Mouse (Mus musculus): ENCODE data around the gene Il16. TPM values are rescaled to one million over a fixed set of nuclear protein-coding genes. Genes with fewer than 3 reads are reported as not detected.
"Not testable (repeated sequence)": the region's sequence is repeated elsewhere in the genome, so short reads cannot be mapped to it uniquely, and the experiment has no call there.

Il16 gene
- polyA plus RNA-seq, 1 experiment, result 0.11 TPM

DNA sequence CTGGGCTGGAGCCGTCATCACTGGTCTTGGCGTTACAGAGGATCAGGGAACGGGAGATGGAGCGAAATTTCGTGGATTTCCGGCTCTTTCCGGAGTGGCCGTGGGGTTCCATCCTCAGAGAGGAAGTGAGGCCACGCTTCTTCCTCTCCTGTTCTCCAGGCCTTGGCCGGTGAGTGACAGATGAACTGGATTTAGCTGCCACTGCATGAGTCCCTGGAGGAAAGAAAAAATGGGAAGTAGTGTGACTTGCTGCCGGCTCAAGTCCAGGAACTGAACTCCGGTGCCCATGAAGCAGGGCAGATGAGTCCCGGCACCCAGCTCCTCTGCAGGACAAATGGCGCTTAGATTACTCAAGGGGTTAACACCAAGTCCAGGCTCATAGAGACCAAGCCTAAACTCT lies 23.0 kb downstream of the Il16 start:
- H3K79me2 ChIP-seq (ENCODE audit: control insufficient read depth, insufficient read depth), result no peaks in the 10 kb centered on the region
- H3K27me3 ChIP-seq (ENCODE audit: control insufficient read depth, insufficient read depth, insufficient read length), result no peaks in the 10 kb centered on the region
- no peak overlapping the region for H3K4me3 ChIP-seq
- no peaks in the 10 kb centered on the region for H3K36me3 ChIP-seq (ENCODE audit: control insufficient read depth, insufficient read depth)
- H3K4me2 ChIP-seq (ENCODE audit: low read depth), result no peak overlapping the region
- no peak overlapping the region for H3ac ChIP-seq (ENCODE audit: control insufficient read depth, insufficient read length)
- TF ChIP-seq CEBPB (IDR thresholded peaks at IDR 0.05; ENCODE audit: insufficient read depth, poor library complexity, severe bottlenecking), result no peak
- TF ChIP-seq MAX (IDR thresholded peaks at IDR 0.05; ENCODE audit: low read depth), result no peak
- no peak for TF ChIP-seq TCF3 (IDR thresholded peaks at IDR 0.05; ENCODE audit: insufficient read length, low read depth)
- no peak for TF ChIP-seq USF1 (IDR thresholded peaks at IDR 0.05; ENCODE audit: low read depth)
- TF ChIP-seq MYOG (IDR thresholded peaks at IDR 0.05; ENCODE audit: control insufficient read depth in 1 of 3, insufficient read depth in 1 of 3, insufficient read length in 2 of 3, low read depth in 2 of 3), result no peak
- no peak for TF ChIP-seq E2F4 (IDR thresholded peaks at IDR 0.05; ENCODE audit: insufficient read depth)
- no peak for TF ChIP-seq TCF12 (IDR thresholded peaks at IDR 0.05; ENCODE audit: insufficient read depth, poor library complexity, severe bottlenecking)
- no peak for TF ChIP-seq MYOD1 (IDR thresholded peaks at IDR 0.05; ENCODE audit: control insufficient read depth in 1 of 3, insufficient read length in 2 of 3, low read depth in 2 of 3)
- no peak for TF ChIP-seq POLR2A (IDR thresholded peaks at IDR 0.05; ENCODE audit: insufficient read length, low read depth)
- no peak for TF ChIP-seq REST (IDR thresholded peaks at IDR 0.05; ENCODE audit: insufficient read depth, insufficient read length)
- no peak for TF ChIP-seq SRF (IDR thresholded peaks at IDR 0.05; ENCODE audit: control insufficient read depth, insufficient read length, low read depth)

GRCm38 (mm10) chr7:83720231-83720630 lies 25.3 kb downstream of the Il16 start:
- Histone ChIP-seq H3K36me3 (ENCODE audit: control insufficient read depth, insufficient read depth) (no peaks in the 10 kb centered on the region), H3K79me2 (ENCODE audit: control insufficient read depth, insufficient read depth) (no peaks in the 10 kb centered on the region), H3K27me3 (ENCODE audit: control insufficient read depth, insufficient read depth, insufficient read length) (no peaks in the 10 kb centered on the region), H3K4me3 (no peak overlapping the region), H3ac (ENCODE audit: control insufficient read depth, insufficient read length) (no peak overlapping the region), H3K4me2 (ENCODE audit: low read depth) (no peak overlapping the region)
- TF ChIP-seq TCF3 (IDR thresholded peaks at IDR 0.05; ENCODE audit: insufficient read length, low read depth) (no peak), REST (IDR thresholded peaks at IDR 0.05; ENCODE audit: insufficient read depth, insufficient read length) (no peak), POLR2A (IDR thresholded peaks at IDR 0.05; ENCODE audit: insufficient read length, low read depth) (no peak), E2F4 (IDR thresholded peaks at IDR 0.05; ENCODE audit: insufficient read depth) (no peak), MYOD1 (IDR thresholded peaks at IDR 0.05; ENCODE audit: control insufficient read depth in 1 of 3, insufficient read length in 2 of 3, low read depth in 2 of 3) (no peak), TCF12 (IDR thresholded peaks at IDR 0.05; ENCODE audit: insufficient read depth, poor library complexity, severe bottlenecking) (no peak), USF1 (IDR thresholded peaks at IDR 0.05; ENCODE audit: low read depth) (no peak), SRF (IDR thresholded peaks at IDR 0.05; ENCODE audit: control insufficient read depth, insufficient read length, low read depth) (no peak), MAX (IDR thresholded peaks at IDR 0.05; ENCODE audit: low read depth) (no peak), MYOG (IDR thresholded peaks at IDR 0.05; ENCODE audit: control insufficient read depth in 1 of 3, insufficient read depth in 1 of 3, insufficient read length in 2 of 3, low read depth in 2 of 3) (no peak), POLR2AphosphoS2 (IDR thresholded peaks at IDR 0.05; ENCODE audit: insufficient read length, low read depth) (no peak), CEBPB (IDR thresholded peaks at IDR 0.05; ENCODE audit: insufficient read depth, poor library complexity, severe bottlenecking) (no peak)

DNA sequence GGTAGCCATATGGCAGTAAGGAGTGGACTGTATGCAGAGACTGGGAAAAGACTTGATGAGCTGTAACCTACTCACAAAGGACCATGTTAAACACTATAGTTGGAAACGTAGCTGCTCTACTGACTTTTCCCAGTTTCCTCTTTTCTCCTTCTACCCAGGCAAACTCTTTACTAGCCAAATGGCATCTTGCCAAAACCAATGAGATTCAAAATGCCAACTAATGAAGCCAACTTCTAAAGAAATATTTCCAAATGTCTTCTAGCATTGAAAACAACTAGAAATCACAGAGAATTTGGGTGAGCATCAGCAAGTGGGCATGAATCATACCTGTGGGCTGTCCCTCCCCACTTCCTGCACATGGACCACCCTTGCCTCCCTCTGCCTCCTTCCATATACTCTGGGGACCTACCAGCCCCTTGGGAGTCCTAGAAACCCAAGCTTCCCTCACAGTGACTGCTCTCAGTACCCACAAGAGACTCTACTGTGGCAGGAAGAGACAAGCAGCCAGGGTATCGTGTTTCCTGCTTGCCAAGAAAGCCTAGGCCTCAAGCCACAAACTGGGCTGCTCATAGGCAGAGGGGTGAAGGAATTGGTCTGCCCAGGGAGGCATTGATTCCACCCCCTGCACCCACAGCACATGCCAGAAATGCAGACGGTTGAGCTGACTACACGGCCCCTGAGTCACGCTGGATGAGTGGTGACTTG lies 28.4 kb downstream of the Il16 start:
- H3K4me2 ChIP-seq (ENCODE audit: low read depth), result peak overlapping the region; percentile 62
- TF ChIP-seq E2F4 (IDR thresholded peaks at IDR 0.05; ENCODE audit: insufficient read depth) (no peak), MYOG (IDR thresholded peaks at IDR 0.05; ENCODE audit: control insufficient read depth in 1 of 3, insufficient read depth in 1 of 3, insufficient read length in 2 of 3, low read depth in 2 of 3) (peak in 1 of 3 experiments; percentile 57), MAX (IDR thresholded peaks at IDR 0.05; ENCODE audit: low read depth) (no peak), TCF12 (IDR thresholded peaks at IDR 0.05; ENCODE audit: insufficient read depth, poor library complexity, severe bottlenecking) (no peak), MYOD1 (IDR thresholded peaks at IDR 0.05; ENCODE audit: control insufficient read depth in 1 of 3, insufficient read length in 2 of 3, low read depth in 2 of 3) (peak in 1 of 3 experiments; percentile 21), CEBPB (IDR thresholded peaks at IDR 0.05; ENCODE audit: insufficient read depth, poor library complexity, severe bottlenecking) (no peak), USF1 (IDR thresholded peaks at IDR 0.05; ENCODE audit: low read depth) (no peak)
- H3K27me3 ChIP-seq (ENCODE audit: control insufficient read depth, insufficient read depth, insufficient read length), result no peaks in the 10 kb centered on the region
- H3K4me3 ChIP-seq, result no peak overlapping the region
- H3K36me3 ChIP-seq (ENCODE audit: control insufficient read depth, insufficient read depth), result no peaks in the 10 kb centered on the region
- no peak overlapping the region for H3ac ChIP-seq (ENCODE audit: control insufficient read depth, insufficient read length)
- no peaks in the 10 kb centered on the region for H3K79me2 ChIP-seq (ENCODE audit: control insufficient read depth, insufficient read depth)

- Histone ChIP-seq H3ac (ENCODE audit: control insufficient read depth, insufficient read length) (no peak overlapping the region), H3K4me2 (ENCODE audit: low read depth) (no peak overlapping the region), H3K27me3 (ENCODE audit: control insufficient read depth, insufficient read depth, insufficient read length) (no peaks in the 10 kb centered on the region), H3K4me3 (no peak overlapping the region), H3K79me2 (ENCODE audit: control insufficient read depth, insufficient read depth) (no peaks in the 10 kb centered on the region), H3K36me3 (ENCODE audit: control insufficient read depth, insufficient read depth) (no peaks in the 10 kb centered on the region)
- no peak for TF ChIP-seq USF1 (IDR thresholded peaks at IDR 0.05; ENCODE audit: low read depth)
- TF ChIP-seq MYOD1 (IDR thresholded peaks at IDR 0.05; ENCODE audit: control insufficient read depth in 1 of 3, insufficient read length in 2 of 3, low read depth in 2 of 3), result no peak
- no peak for TF ChIP-seq TCF12 (IDR thresholded peaks at IDR 0.05; ENCODE audit: insufficient read depth, poor library complexity, severe bottlenecking)
- no peak for TF ChIP-seq MAX (IDR thresholded peaks at IDR 0.05; ENCODE audit: low read depth)
- TF ChIP-seq POLR2A (IDR thresholded peaks at IDR 0.05; ENCODE audit: insufficient read length, low read depth), result no peak
- no peak for TF ChIP-seq SRF (IDR thresholded peaks at IDR 0.05; ENCODE audit: control insufficient read depth, insufficient read length, low read depth)
- no peak for TF ChIP-seq CEBPB (IDR thresholded peaks at IDR 0.05; ENCODE audit: insufficient read depth, poor library complexity, severe bottlenecking)
- no peak for TF ChIP-seq MYOG (IDR thresholded peaks at IDR 0.05; ENCODE audit: control insufficient read depth in 1 of 3, insufficient read depth in 1 of 3, insufficient read length in 2 of 3, low read depth in 2 of 3)
- no peak for TF ChIP-seq TCF3 (IDR thresholded peaks at IDR 0.05; ENCODE audit: insufficient read length, low read depth)
- no peak for TF ChIP-seq POLR2AphosphoS2 (IDR thresholded peaks at IDR 0.05; ENCODE audit: insufficient read length, low read depth)
- TF ChIP-seq REST (IDR thresholded peaks at IDR 0.05; ENCODE audit: insufficient read depth, insufficient read length), result no peak
- TF ChIP-seq E2F4 (IDR thresholded peaks at IDR 0.05; ENCODE audit: insufficient read depth), result no peak
Observed at GRCm38 (mm10) chr7:83713639-83714038, 31.9 kb downstream of the Il16 start.

DNA sequence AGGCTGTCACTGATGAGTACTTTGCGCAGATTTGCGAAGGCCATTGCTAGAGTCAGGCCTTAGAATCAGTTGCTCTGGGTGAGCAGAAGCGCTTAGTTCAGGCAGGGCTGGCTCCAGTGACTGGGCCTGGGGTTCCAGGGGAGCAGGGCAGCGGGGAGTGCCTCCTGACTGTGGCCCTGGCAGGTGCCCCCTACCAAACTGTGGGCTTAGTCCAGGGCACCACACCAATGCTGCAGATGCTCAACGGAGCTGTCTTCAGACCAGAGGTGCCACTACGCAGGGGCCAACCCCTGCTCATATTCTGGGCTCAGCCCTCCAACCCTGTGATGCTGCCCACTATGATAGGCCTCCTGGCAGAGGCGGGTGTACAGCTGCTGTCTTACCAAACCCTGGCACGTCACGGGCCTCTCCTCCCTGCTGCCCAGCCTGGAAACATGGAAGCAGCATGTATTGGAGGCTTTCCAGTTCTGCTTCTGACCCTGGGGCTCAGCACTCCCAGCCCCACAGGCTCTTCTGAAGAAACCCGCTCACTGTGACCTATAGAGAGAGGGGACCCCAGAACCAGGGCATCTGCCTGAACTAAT lies 33.8 kb downstream of the Il16 start:
- H3K27me3 ChIP-seq (ENCODE audit: control insufficient read depth, insufficient read depth, insufficient read length); H3K79me2 ChIP-seq (ENCODE audit: control insufficient read depth, insufficient read depth); H3K36me3 ChIP-seq (ENCODE audit: control insufficient read depth, insufficient read depth); H3ac ChIP-seq (ENCODE audit: control insufficient read depth, insufficient read length); H3K4me3 ChIP-seq; H3K4me2 ChIP-seq (ENCODE audit: low read depth): not testable (repeated sequence)

All from myocyte (in vitro differentiated cells).